Mouse (Mus musculus) cerebellum, postnatal 36 days (tissue): ENCODE measurements at regions not wholly inside any gene's neighbourhood (a gene's known extent, or its start where the extent isn't known, plus 50 kb on each side); places are given as distances from the start of the nearest gene placed in this dataset.
"Not testable (repeated sequence)": the region's sequence is repeated elsewhere in the genome, so short reads cannot be mapped to it uniquely, and the experiment has no call there.

ENCODE experiments used
- DNase-seq, 2 experiments: peaks; one replicate each; pipeline ENCODE4 v3.0.0; 2021 to 2022; ENCODE audit warnings: mixed read lengths in 2 of 2

DNA sequence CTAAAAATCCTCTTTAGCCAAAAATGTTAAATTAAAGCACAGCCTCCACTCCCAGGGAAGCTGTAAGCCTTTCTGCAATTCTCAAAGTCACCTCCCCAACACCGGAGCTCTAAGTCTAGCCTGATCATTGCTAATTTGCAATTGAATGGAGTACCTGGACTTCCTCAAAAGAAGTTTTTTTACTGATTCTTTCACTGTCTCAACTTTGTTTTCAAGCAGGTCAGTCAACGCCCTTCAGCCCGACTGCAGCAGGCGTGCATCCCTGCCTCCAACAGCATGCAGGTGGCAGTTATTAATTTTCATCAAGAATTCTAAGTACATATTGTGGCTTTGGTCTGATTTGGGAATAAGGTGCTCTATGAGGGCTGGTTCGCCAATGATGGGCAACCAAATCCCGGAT lies 589.0 kb upstream of the Cadm2 start:
- DNase-seq = not testable (repeated sequence)

- not testable (repeated sequence) for DNase-seq
Measured at GRCm38 (mm10) chr16:68204908-68205307, 584.2 kb upstream of the Cadm2 start.

DNA sequence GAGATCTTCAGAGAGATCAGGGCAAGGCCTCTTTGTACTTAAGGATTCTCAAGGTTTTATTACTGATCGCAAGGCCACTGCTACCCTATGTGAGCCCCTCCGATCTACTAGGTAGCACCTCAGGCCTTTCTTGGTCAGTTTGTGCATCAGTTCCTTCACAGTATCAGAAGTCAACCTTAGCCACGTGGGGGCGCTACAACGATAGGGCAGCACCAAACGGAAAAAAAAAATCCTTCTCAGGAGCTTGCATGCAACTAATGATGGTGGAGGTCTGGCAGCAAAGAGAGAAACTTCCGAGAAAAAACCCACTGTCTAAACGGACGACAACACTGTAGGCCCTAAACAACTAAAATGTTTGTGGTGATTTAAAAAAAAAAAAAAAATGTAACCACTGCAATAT lies 543.9 kb upstream of the Cadm2 start:
- DNase-seq = peak in 1 of 2 experiments; percentile 4

GRCm38 (mm10) chr16:68153541-68153940 lies 532.8 kb upstream of the Cadm2 start:
- no peak for DNase-seq
